Mouse (Mus musculus) neural tube, embryonic 13.5 days (tissue): Measurements from ENCODE around the gene Sh3bp4. TPM values are rescaled to one million over a fixed set of nuclear protein-coding genes. Genes with fewer than 3 reads are reported as not detected.

ENCODE experiments used
- ATAC-seq: fragments of 200-750 bp; cut with Nextera tagmentation; 2 replicates; pipeline ENCODE4 v1.8.0; 2017; ENCODE audit warnings: low read depth, mild to moderate bottlenecking, moderate TSS enrichment, moderate library complexity
- H3K27ac ChIP-seq: fragments of 300-500 bp; sonication (generic); replicated peaks from 2 replicates; pipeline ENCODE4 v1.5.1; 2015; ENCODE audit warnings: moderate library complexity, mild to moderate bottlenecking, inconsistent platforms
- H3K27me3 ChIP-seq: fragments of 300-500 bp; sonication (generic); 2 replicates; pipeline ENCODE4 v1.6.1; 2015; ENCODE audit warnings: mild to moderate bottlenecking, inconsistent platforms
- H3K36me3 ChIP-seq: fragments of 300-500 bp; sonication (generic); 2 replicates; pipeline ENCODE4 v1.6.1; 2015; ENCODE audit warnings: mild to moderate bottlenecking, inconsistent platforms
- H3K4me1 ChIP-seq: fragments of 300-500 bp; sonication (generic); replicated peaks from 2 replicates; pipeline ENCODE4 v1.6.1; 2015; ENCODE audit warnings: inconsistent platforms
- H3K4me2 ChIP-seq: fragments of 300-500 bp; sonication (generic); 2 replicates; pipeline ENCODE4 v1.6.1; 2015; ENCODE audit warnings: inconsistent platforms, mild to moderate bottlenecking, moderate library complexity
- H3K4me3 ChIP-seq: fragments of 300-500 bp; sonication (generic); 2 replicates; pipeline ENCODE4 v1.5.1; 2015; ENCODE audit warnings: mild to moderate bottlenecking, inconsistent platforms
- H3K9ac ChIP-seq: fragments of 300-500 bp; sonication (generic); 2 replicates; pipeline ENCODE4 v1.6.1; 2015; ENCODE audit warnings: moderate library complexity, mild to moderate bottlenecking, inconsistent platforms
- H3K9me3 ChIP-seq: fragments of 300-500 bp; sonication (generic); 2 replicates; pipeline ENCODE4 v1.6.1; 2016; ENCODE audit warnings: inconsistent platforms
- WGBS: fragments of 180-500 bp; shearing (Covaris S2); methylation state at CpG from one replicate; pipeline ENCODE4 v1.1.7; 2015; 5-methylcytosine and 5-hydroxymethylcytosine counted together
- polyA plus RNA-seq: library from polyadenylated mRNA; unstranded; fragments of >200 nt; fragmentation: Nextera tagmentation; extraction: Ambion mirVana; gene quantifications from 2 replicates; pipeline ENCODE4 v1.2.1, GENCODE M21; 2015

Sh3bp4 gene
- polyA plus RNA-seq, 1 experiment from 2014 or later = 23.3 TPM

DNA sequence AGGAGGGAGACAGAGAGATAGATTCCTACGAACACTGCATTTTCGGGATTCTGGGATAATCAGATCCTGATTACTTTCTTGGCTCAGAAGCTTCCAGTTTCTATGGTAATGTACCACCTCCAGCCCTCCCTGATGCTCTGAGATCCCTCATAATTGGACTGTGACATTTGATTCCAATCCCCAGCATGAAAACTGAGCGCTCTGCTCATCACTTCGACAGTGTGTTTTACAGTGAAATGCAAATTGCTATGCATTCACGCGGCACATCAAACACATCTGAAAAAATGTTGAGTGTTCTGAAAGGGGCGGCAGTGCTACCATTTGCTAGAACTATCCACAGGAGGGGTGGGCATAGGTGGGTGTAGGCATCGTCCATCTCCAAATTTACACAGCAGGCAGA, 24.8 kb upstream of the Sh3bp4 start:
- Histone ChIP-seq H3K4me3 (no peak overlapping the region), H3K9ac (no peak overlapping the region), H3K27me3 (no peaks in the 10 kb centered on the region), H3K4me2 (no peak overlapping the region), H3K4me1 (no peaks in the 10 kb centered on the region; the same call in 1 of the 2 replicates), H3K36me3 (no peaks in the 10 kb centered on the region), H3K9me3 (no peaks in the 10 kb centered on the region), H3K27ac (no peak overlapping the region)
- WGBS = 82% methylated on average over 8 of the region's 8 CpGs
- ATAC-seq = no peak

DNA sequence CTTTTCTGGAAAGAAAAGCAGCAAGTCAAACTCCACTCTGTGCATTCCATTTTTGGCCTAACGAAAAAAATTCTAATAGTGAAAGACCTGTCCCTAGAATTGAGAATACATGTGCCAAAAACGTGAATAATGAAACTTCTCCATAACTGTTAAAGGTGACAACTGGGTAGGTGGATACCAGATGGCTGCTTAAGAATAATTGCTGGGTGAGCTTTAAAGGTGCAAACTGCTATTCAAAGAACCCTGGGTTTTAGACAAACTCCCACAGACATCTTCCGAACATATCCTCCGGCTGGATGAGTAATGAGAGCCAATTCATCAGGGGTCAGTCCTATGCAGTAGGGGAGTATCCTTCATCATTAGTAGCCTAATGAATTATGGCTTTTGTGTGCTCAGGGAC, 20.7 kb upstream of the Sh3bp4 start:
- Histone ChIP-seq H3K4me3 (no peak overlapping the region), H3K4me2 (no peak overlapping the region), H3K4me1 (no peaks in the 10 kb centered on the region), H3K27ac (no peak overlapping the region), H3K36me3 (no peaks in the 10 kb centered on the region), H3K9me3 (no peaks in the 10 kb centered on the region), H3K9ac (no peak overlapping the region), H3K27me3 (no peaks in the 10 kb centered on the region)
- WGBS = 80% methylated on average over 4 of the region's 4 CpGs
- ATAC-seq = no peak

DNA sequence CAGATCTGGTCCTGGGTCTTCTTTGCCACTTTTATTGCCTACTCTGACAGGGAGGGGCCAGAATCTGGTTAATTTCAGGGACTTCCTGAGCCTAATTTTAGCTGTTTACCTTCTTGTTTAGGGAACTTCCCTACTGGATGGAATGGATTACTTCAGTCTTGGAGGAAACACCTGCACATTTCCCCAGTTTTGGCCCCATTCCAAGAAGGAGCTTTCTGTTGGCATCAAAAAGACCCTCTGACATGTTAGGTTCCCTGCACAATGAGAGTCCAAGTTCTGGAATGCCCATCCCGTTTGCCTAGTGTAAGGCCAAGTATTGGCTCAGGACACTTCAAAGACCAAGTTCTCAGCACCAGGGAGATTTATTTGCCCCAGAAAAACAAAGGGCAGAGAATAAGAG, 14.0 kb upstream of the Sh3bp4 start:
- H3K27ac ChIP-seq = no peak overlapping the region
- no peak overlapping the region for H3K4me2 ChIP-seq
- H3K4me3 ChIP-seq = no peak overlapping the region
- no peak for ATAC-seq
- H3K27me3 ChIP-seq = no peaks in the 10 kb centered on the region
- H3K9me3 ChIP-seq = peaks cover 8% of the 10 kb centered on the region; the same call in 1 of the 2 replicates
- H3K36me3 ChIP-seq = no peaks in the 10 kb centered on the region
- H3K9ac ChIP-seq = no peak overlapping the region
- WGBS = 33% methylated on average over 1 of the region's 1 CpGs
- no peaks in the 10 kb centered on the region for H3K4me1 ChIP-seq

DNA sequence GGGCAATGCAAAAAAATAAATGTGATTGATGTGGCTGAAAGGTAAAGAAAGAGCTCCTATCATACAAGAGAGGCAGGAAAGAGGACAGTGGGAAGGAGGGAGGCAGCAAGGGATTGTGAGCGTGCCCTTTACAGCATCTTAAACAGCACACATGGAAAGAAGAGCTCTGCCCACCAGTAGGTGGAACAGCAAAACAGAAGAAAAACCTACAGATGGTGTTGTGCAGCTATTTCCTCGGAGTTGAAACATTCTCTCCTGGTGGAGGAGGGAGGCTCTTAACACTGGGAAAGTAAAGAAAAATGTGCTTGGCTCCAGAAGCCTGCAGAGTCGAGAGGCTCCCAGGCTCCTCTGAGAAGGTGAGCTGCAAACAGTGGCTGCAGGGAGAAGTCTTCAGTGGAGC, 12.8 kb upstream of the Sh3bp4 start:
- no peak overlapping the region for H3K4me3 ChIP-seq
- peaks cover 9% of the 10 kb centered on the region; the same call in 1 of the 2 replicates for H3K9me3 ChIP-seq
- no peak overlapping the region for H3K9ac ChIP-seq
- no peaks in the 10 kb centered on the region for H3K36me3 ChIP-seq
- H3K27ac ChIP-seq = no peak overlapping the region
- no peak for ATAC-seq
- WGBS = 74% methylated on average over 3 of the region's 3 CpGs
- no peaks in the 10 kb centered on the region for H3K27me3 ChIP-seq
- no peak overlapping the region for H3K4me2 ChIP-seq
- no peaks in the 10 kb centered on the region for H3K4me1 ChIP-seq

DNA sequence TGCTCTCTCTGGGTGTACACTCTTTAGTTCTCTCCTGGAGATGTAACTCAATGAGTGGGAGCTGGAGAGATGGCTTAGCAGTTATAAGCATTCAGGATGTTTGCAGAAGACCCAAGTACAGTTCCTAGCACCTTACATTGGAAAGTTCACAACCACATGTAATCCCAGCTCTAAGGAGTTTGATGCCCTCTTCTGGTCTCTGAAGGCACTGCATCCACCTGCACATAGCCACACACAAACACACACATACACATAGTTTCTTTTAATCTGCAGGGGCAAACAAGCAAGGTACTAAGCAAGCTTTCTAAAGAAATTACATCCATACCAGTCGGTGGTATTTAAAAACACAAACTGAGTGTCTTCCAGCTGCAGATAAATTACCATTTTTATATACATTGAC, 12.2 kb upstream of the Sh3bp4 start:
- Histone ChIP-seq H3K9ac (no peak overlapping the region), H3K36me3 (no peaks in the 10 kb centered on the region), H3K27ac (no peak overlapping the region), H3K27me3 (no peaks in the 10 kb centered on the region), H3K4me1 (no peaks in the 10 kb centered on the region), H3K4me2 (no peak overlapping the region), H3K4me3 (no peak overlapping the region), H3K9me3 (peaks cover 9% of the 10 kb centered on the region; the same call in 1 of the 2 replicates)
- no peak for ATAC-seq
- WGBS = 100% methylated on average over 1 of the region's 1 CpGs

DNA sequence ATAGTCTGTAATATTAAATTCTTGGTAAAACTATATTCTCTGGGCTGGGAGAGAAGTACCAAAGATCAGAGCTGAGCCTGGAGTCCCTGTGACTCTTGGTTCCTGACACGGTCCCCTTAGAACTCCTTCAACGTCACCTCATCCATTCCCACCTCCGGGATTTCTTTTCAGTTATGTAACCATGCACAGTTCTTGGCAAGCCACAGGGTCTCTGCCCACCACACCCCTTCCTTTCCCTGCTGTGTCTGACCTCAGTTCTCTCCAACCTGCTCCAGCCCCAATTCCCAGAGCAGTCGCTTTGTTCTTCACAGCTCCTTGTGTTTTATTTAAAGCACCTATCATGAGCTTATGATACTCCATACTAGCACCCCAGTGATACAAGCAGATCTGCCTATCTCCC, 7.2 kb upstream of the Sh3bp4 start:
- WGBS = 85% methylated on average over 4 of the region's 4 CpGs
- H3K4me1 ChIP-seq = no peaks in the 10 kb centered on the region
- H3K4me3 ChIP-seq = no peak overlapping the region
- no peak overlapping the region for H3K4me2 ChIP-seq
- H3K27ac ChIP-seq = no peak overlapping the region
- no peaks in the 10 kb centered on the region for H3K27me3 ChIP-seq
- no peak overlapping the region for H3K9ac ChIP-seq
- ATAC-seq = no peak
- peaks cover 4% of the 10 kb centered on the region; the same call in 1 of the 2 replicates for H3K9me3 ChIP-seq
- no peaks in the 10 kb centered on the region for H3K36me3 ChIP-seq

DNA sequence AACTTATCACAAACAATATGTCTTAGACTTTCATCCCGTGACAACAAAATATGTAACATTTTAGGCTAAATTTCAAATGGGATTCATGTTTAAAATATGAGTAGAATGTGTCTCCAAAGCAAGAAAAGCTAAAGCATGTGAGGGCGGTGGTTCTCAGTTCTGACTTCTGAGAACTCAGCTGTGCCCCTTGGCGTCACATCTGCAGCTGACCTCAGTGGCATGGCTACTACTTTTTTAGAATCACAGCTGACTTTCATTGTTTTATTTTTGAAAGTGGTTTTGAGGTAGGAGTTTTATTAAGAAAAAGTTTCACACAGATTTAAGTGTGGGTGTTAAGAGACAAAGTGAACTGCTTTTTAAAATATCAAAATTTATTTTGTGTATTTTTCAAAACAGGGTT, 6.4 kb upstream of the Sh3bp4 start:
- ATAC-seq = no peak
- no peak overlapping the region for H3K9ac ChIP-seq

DNA sequence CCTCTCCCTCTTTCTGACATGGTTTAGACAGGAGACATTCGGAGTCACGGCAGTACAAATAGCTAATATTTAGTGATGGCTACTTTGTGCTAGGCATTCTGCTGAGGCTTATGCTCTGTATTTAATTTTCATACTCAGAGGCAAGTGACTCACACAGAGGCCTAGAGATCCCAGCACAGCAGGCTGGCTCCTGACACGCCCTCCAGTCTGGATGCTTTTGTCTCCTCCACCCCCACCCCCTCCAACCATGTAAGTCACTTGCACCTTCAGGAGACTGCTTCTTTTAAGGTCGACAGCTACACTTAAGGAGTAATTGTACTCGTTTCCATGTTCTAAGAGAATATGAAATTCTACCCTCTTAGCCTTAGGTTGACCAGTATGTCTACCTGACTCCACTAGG, 1.4 kb upstream of the Sh3bp4 start:
- WGBS = 61% methylated on average over 5 of the region's 5 CpGs

More for the DNA sequence above, 6.4 kb upstream of the Sh3bp4 start:
- H3K36me3 ChIP-seq = no peaks in the 10 kb centered on the region
- H3K4me2 ChIP-seq = no peak overlapping the region
- H3K27me3 ChIP-seq = no peaks in the 10 kb centered on the region
- H3K9me3 ChIP-seq = peaks cover 3% of the 10 kb centered on the region; the same call in 1 of the 2 replicates
- no peak overlapping the region for H3K27ac ChIP-seq
- H3K4me3 ChIP-seq = no peak overlapping the region
- H3K4me1 ChIP-seq = peaks cover 4% of the 10 kb centered on the region
- 90% methylated on average over 3 of the region's 3 CpGs for WGBS

DNA sequence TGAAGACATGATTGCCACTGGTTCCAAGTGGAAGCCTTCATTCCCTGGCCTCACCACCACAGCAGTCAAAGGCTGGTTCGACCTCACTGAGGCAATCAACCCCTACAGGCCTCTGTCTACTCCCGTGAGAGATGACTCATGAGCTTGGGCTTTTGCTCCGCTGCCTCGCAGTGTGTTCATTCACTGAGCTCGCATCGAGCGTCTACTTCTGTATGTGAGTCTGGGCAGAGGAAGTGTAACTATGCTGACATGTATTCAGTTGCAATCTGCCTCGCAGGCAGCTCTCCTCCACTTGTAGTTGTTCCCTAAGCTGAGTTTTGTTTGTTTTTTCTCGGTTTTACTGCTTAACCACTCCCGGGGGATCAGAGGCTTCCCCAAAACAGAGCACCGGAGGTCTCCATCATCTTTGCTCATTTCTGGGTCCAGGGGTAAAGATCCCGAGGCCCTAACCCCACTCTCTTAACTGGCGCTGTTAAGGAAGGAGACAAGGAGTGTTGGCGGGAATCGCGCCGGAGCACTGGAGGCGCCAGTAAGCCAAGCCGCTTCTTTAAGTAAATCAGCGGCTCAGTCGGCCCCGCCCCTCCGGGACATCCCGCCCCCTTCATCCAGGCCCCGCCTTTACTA, 624 bp upstream of the Sh3bp4 start:
- 1% methylated on average over 25 of the region's 25 CpGs for WGBS
- H3K27ac ChIP-seq = peak overlapping the region; percentile 94
- no peaks in the 10 kb centered on the region for H3K27me3 ChIP-seq
- no peaks in the 10 kb centered on the region for H3K9me3 ChIP-seq
- H3K4me3 ChIP-seq = peak overlapping the region; percentile 81
- no peaks in the 10 kb centered on the region for H3K36me3 ChIP-seq
- peaks cover 46% of the 10 kb centered on the region for H3K4me1 ChIP-seq
- H3K4me2 ChIP-seq = peak overlapping the region; percentile 77
- peak; percentile 41 for ATAC-seq
- H3K9ac ChIP-seq = peak overlapping the region; percentile 22

More for the DNA sequence above, 1.4 kb upstream of the Sh3bp4 start:
- H3K4me2 ChIP-seq = peak overlapping the region; percentile 77
- H3K4me1 ChIP-seq = peaks cover 38% of the 10 kb centered on the region
- no peak overlapping the region for H3K4me3 ChIP-seq
- H3K9me3 ChIP-seq = no peaks in the 10 kb centered on the region
- no peak overlapping the region for H3K9ac ChIP-seq
- peak overlapping the region; percentile 94; the same call in 1 of the 2 replicates for H3K27ac ChIP-seq
- H3K36me3 ChIP-seq = no peaks in the 10 kb centered on the region
- ATAC-seq = no peak
- H3K27me3 ChIP-seq = no peaks in the 10 kb centered on the region

DNA sequence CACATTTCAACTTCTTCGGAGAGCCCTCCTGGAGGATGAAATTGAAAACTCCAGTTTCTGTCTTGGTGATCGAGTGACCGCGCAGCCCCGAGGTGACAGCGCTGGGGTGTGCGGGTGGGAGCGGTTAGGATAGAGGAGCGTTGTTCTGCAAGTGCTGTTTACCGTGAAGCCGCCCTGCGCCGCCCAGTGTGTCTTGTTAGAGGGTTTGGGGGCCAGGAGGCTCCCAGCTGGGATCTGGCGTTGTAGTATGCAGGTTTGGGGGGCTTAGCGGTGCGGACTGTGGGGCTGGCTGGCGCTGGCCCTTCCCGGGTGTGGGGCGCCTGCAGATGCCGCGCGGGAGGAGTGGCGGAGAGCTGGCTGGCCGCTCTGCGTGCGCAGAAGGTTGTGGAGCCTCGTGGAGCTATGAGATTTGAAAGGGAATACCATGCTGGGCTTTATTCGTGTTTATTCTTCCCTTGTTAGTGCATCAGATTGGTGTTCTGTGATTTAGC, 701 bp downstream of the Sh3bp4 start:
- peaks cover 58% of the 10 kb centered on the region for H3K4me1 ChIP-seq
- H3K27me3 ChIP-seq = no peaks in the 10 kb centered on the region
- H3K27ac ChIP-seq = peak overlapping the region; percentile 94
- peak overlapping the region; percentile 92 for H3K9ac ChIP-seq
- ATAC-seq = peak; percentile 45
- no peaks in the 10 kb centered on the region for H3K36me3 ChIP-seq
- 0% methylated on average over 28 of the region's 28 CpGs for WGBS
- H3K9me3 ChIP-seq = no peaks in the 10 kb centered on the region
- H3K4me3 ChIP-seq = peak overlapping the region; percentile 81
- peak overlapping the region; percentile 77 for H3K4me2 ChIP-seq

DNA sequence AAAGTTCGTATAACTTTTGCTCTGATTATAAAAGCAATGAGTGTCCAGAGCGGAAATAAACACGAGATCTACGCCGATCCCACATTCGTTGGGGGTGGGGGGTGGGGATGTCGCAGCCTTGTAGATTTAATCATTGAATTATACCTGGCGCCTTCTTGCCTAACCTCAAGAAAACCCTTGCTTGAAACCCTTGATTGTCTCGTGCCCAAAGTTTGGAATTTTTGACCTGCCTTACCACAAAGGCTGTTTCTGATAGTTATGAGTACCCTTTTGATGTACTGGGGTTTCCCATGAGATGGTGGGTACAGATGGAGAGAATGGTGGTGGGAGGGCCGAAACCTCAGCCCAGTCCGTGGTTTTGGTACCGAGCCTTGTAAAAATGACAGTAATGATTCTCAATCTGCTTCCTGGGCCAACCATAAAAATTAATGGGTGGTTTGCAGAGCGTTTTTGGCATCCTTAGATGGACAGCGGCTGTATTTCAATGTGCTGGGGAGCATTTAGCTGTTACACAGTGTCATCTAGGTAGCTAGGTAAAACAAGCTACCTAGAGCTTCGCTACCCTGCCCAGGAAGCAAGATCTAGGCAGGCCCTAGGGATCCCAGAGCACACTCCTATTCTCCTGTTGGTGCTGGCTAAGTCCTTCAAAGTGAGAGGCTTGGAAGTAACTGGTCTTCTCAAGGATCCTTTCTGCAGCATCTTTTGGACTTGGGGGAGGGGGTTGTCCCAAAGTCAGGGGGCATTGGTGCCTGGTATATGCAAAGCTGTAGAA, 1.3 kb downstream of the Sh3bp4 start:
- peak overlapping the region; percentile 81 for H3K4me3 ChIP-seq
- peaks cover 64% of the 10 kb centered on the region for H3K4me1 ChIP-seq
- WGBS = 3% methylated on average over 15 of the region's 15 CpGs
- H3K27ac ChIP-seq = peak overlapping the region; percentile 94
- no peaks in the 10 kb centered on the region for H3K9me3 ChIP-seq
- ATAC-seq = no peak
- peak overlapping the region; percentile 92 for H3K9ac ChIP-seq
- H3K36me3 ChIP-seq = no peaks in the 10 kb centered on the region
- H3K4me2 ChIP-seq = peak overlapping the region; percentile 77
- no peaks in the 10 kb centered on the region for H3K27me3 ChIP-seq

DNA sequence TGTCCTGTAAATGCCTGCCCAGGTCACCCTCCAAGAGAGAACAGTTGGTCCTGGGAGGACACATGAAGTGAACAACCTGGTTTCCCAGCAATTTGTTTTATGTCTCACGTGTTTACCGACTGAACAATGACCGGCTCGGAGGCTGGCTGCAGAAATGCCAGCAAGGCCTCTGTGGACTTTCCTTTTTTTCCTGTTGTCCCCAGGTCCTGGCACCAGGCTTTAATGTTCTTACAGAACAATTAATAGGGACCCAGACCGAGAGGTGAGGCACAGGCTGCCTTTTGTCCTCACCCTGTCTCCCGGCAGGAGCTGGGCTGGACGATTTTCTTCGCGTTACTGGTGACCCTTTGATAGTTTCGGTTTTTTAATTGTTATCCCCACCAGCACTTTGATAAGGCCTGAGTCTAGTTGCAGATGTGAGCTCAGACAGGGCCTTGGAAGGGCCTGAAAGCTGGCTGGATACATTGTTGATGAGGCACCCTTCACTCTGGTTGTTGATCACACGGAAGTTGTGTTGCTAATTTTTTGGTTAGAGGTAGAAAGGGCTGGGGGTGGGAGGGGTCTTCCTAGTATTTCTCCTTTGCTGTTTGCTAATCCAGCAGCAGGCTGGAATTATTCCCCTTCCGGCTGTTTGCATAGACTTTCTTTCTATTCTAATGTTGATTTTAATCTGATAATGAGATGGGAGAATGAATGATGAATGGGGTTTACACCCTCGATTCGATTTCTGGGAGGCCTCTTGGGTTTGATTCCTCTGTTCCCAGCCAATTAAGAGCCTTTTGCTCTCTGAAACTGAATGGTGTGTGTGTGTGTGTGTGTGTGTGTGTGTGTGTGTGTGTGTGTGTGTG, 2.2 kb downstream of the Sh3bp4 start:
- Histone ChIP-seq H3K4me2 (peak overlapping the region; percentile 77), H3K9me3 (no peaks in the 10 kb centered on the region)

More for the DNA sequence above, 2.2 kb downstream of the Sh3bp4 start:
- Histone ChIP-seq H3K4me3 (peak overlapping the region; percentile 81), H3K27me3 (no peaks in the 10 kb centered on the region), H3K4me1 (peaks cover 72% of the 10 kb centered on the region), H3K9ac (peak overlapping the region; percentile 92), H3K27ac (peak overlapping the region; percentile 94), H3K36me3 (no peaks in the 10 kb centered on the region)
- 5% methylated on average over 14 of the region's 14 CpGs for WGBS
- no peak for ATAC-seq
